Mouse (Mus musculus): Measurements from ENCODE around the gene Ube2j1. TPM values are rescaled to one million over a fixed set of nuclear protein-coding genes. Genes with fewer than 3 reads are reported as not detected.

Gene Ube2j1
- 75.6 and 75.7 TPM in 2 replicates for polyA plus RNA-seq (2015; fragmentation: Nextera tagmentation; extraction: Ambion mirVana)

DNA sequence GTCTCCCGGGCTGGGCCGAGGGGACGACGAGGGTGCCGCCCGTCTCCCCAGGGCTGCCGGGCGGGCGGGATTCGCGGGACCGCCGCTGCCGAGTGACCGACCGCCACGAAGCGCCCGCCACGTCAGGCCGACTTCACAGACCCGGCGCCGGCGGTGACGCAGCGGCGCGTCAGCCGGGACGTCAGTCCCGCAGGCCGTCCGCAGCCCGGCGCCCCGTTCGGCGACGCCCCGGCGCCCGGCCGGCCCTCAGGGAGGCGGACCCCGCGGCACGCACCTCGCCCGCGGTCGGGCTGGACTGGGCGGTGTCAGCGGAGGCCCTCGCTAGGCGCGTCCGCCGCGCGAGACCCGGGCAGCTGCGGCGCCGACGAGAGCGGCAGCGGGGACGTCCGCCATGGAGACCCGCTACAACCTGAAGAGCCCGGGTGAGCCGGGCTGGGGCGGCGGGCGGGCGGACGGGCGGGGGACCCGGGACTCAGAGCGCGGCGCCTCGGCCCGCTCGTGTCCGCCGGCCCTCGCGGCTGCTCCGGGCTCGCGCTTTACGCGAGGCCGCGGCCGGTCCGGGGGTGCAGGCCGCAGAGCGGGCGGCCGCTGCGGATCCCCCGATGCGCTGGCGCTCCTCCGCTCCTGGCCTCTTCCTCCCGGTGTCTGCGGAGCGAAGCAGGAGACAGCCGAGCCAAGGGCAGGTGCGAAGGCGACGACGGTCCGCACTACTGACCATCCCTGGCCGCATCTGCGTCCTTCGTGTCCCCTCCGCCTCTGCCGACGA lies at the start of gene Ube2j1:
TSS of gene Ube2j1 (plus strand) at position 222 of the 766 bp plus-strand sequence.

DNA sequence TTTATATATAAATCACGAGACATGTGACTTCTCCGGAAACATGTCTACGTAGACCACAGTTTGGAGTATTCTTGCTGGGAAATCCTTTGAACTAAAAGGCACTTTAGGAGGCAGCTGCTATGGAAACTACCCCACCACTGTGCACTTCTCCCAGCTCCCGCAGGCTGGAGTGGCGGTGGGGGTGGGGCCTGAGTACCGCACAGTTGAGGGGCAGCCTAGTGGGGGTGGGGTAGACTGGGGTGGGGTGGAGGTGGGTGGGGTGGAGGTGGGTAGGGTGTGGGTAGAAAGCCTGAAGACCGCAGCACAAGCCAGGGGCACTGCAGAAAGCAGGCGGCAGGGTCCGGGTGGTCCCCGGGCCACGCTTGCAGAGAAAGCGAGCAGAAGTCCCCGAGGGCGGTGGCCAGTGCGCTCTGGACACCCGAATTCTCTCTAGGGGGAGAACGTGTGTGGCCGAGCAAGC lies 48.5 kb upstream of the Ube2j1 start, which contains the start of gene Rragd:
TSS of gene Rragd (plus strand) at position 322 of the 460 bp plus-strand sequence.

DNA sequence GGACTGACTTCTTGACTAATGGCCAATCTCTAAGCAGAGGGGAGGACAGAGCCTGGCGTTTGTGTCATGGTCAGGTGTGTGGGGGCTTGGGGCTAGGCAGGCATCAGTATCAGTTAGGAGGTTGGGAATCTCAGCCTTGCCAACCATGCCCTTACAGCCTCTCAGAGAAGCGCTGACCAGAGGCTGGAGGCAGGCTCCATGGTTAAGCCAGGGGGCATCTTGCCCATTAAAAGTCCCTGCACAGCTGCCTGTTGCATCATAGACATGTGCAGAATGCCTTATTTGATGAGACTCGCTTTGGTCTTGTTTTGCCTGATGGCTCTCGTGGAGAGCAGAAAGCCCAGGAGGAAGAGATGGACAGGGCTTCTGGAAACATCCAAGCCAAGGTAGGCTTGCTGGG lies 31.8 kb downstream of the Ube2j1 start, which contains the start of gene Gabrr2:
TSS of gene Gabrr2 (plus strand) at position 19 of the 400 bp plus-strand sequence.

Other genes starting within 250 kb of the Ube2j1 start
- gene Lyrm2, start 231.2 kb upstream of the Ube2j1 start, polyA plus RNA-seq (2015; fragmentation: Nextera tagmentation; extraction: Ambion mirVana), result 106 and 114 TPM in 2 replicates
- gene Ankrd6, start 80.6 kb upstream of the Ube2j1 start, polyA plus RNA-seq (2015; fragmentation: Nextera tagmentation; extraction: Ambion mirVana), result 15.3 and 17.4 TPM in 2 replicates
- 39.3 and 45.8 TPM in 2 replicates for gene Rragd, start 48.4 kb upstream of the Ube2j1 start, polyA plus RNA-seq (2015; fragmentation: Nextera tagmentation; extraction: Ambion mirVana)
- gene Gabrr2, start 31.6 kb downstream of the Ube2j1 start, polyA plus RNA-seq (2015; fragmentation: Nextera tagmentation; extraction: Ambion mirVana), result 0.14 TPM in 1 of 2 replicates, not detected in the other
- 0.40 and 0.45 TPM in 2 replicates for gene Gabrr1, start 101.1 kb downstream of the Ube2j1 start, polyA plus RNA-seq (2015; fragmentation: Nextera tagmentation; extraction: Ambion mirVana)
- 2.2 and 3.5 TPM in 2 replicates for gene Pm20d2, start 158.3 kb downstream of the Ube2j1 start, polyA plus RNA-seq (2015; fragmentation: Nextera tagmentation; extraction: Ambion mirVana)
- 72.0 and 76.1 TPM in 2 replicates for gene Srsf12, start 177.6 kb downstream of the Ube2j1 start, polyA plus RNA-seq (2015; fragmentation: Nextera tagmentation; extraction: Ambion mirVana)

Data from neural tube, postnatal 0 days (tissue).